Mouse (Mus musculus) MEL (cell line): ENCODE data around the gene Prrg2. TPM values are rescaled to one million over a fixed set of nuclear protein-coding genes. Genes with fewer than 3 reads are reported as not detected.

Source experiments
- DNase-seq: peaks from one replicate; pipeline ENCODE4 v3.0.0; 2011; ENCODE audit warnings: low read depth, low spot score
- H3K27ac ChIP-seq: 2 replicates; pipeline ENCODE4 v1.5.1; 2012; ENCODE audit warnings: low read depth, mild to moderate bottlenecking, control low read depth, low read length, moderate library complexity; ENCODE audit not compliant: control insufficient read depth
- H3K27me3 ChIP-seq, 2 experiments: fragments of 150-350 bp in 1 of 2; sonication (generic) in 1 of 2; 2 replicates each; pipeline ENCODE4 v1.6.1; 2012; ENCODE audit warnings: low read length in 2 of 2, mild to moderate bottlenecking in 2 of 2, improper control_type of control experiment in 1 of 2, moderate library complexity in 1 of 2; ENCODE audit not compliant: insufficient read depth in 2 of 2, control insufficient read depth in 1 of 2
- H3K36me3 ChIP-seq, 2 experiments: 2 replicates each; pipeline ENCODE4 v1.6.1; 2012 to 2014; ENCODE audit warnings: low read length in 2 of 2, improper control_type of control experiment in 1 of 2, inconsistent platforms in 1 of 2, mild to moderate bottlenecking in 1 of 2; ENCODE audit not compliant: insufficient read depth in 2 of 2, control insufficient read depth in 1 of 2
- H3K4me1 ChIP-seq, 2 experiments: fragments of 150-350 bp in 1 of 2; sonication (generic) in 1 of 2; 2 replicates each; pipeline ENCODE4 v1.6.1; 2012; ENCODE audit warnings: low read length in 2 of 2, improper control_type of control experiment in 1 of 2, mild to moderate bottlenecking in 1 of 2; ENCODE audit not compliant: insufficient read depth in 2 of 2, control insufficient read depth in 1 of 2
- H3K4me3 ChIP-seq, 2 experiments: fragments of 150-350 bp in 1 of 2; sonication (generic) in 1 of 2; 2 replicates each; pipeline ENCODE4 v1.5.1; 2012; ENCODE audit warnings: low read depth in 2 of 2, low read length in 2 of 2, mild to moderate bottlenecking in 2 of 2, moderate library complexity in 2 of 2, control low read depth in 1 of 2, improper control_type of control experiment in 1 of 2; ENCODE audit not compliant: control insufficient read depth in 1 of 2, insufficient read depth in 1 of 2
- H3K79me2 ChIP-seq: 2 replicates; pipeline ENCODE4 v1.6.1; 2012; ENCODE audit warnings: mild to moderate bottlenecking, low read length, moderate library complexity; ENCODE audit not compliant: control insufficient read depth, poor library complexity, insufficient read depth
- H3K9ac ChIP-seq: 2 replicates; pipeline ENCODE4 v1.6.1; 2012; ENCODE audit warnings: low read depth, mild to moderate bottlenecking, control low read depth, low read length, moderate library complexity; ENCODE audit not compliant: control insufficient read depth, poor library complexity, severe bottlenecking
- H3K9me3 ChIP-seq: fragments of 150-350 bp; sonication (generic); replicated peaks from 2 replicates; pipeline ENCODE4 v1.6.1; 2012; ENCODE audit warnings: mild to moderate bottlenecking, low read length, improper control_type of control experiment, moderate library complexity; ENCODE audit not compliant: insufficient read depth
- BHLHE40 ChIP-seq: IDR thresholded peaks from 2 replicates; pipeline ENCODE4 v1.6.1; 2012; ENCODE audit warnings: low read depth, mild to moderate bottlenecking, inconsistent platforms, low read length, improper control_type of control experiment, borderline replicate concordance
- CHD1 ChIP-seq: IDR thresholded peaks from 2 replicates; pipeline ENCODE4 v1.6.1; 2012; ENCODE audit warnings: low read depth, mild to moderate bottlenecking, inconsistent platforms, low read length, improper control_type of control experiment
- CTCF ChIP-seq, 3 experiments: IDR thresholded peaks in 2 of 3; conservative IDR thresholded peaks in 1 of 3; 2 replicates each; pipeline ENCODE4 v1.5.1; 2011 to 2012; ENCODE audit warnings: low read length in 3 of 3, low read depth in 2 of 3, mild to moderate bottlenecking in 2 of 3, improper control_type of control experiment in 1 of 3, inconsistent platforms in 1 of 3, mixed read lengths in 1 of 3, moderate library complexity in 1 of 3; ENCODE audit not compliant: control insufficient read depth in 1 of 3, insufficient read depth in 1 of 3, poor library complexity in 1 of 3, severe bottlenecking in 1 of 3
- EP300 ChIP-seq, 2 experiments: IDR thresholded peaks; 2 replicates each; pipeline ENCODE4 v1.6.1; 2011; ENCODE audit warnings: improper control_type of control experiment in 2 of 2, low read length in 2 of 2, low read depth in 1 of 2, mild to moderate bottlenecking in 1 of 2
- MAX ChIP-seq: IDR thresholded peaks from 2 replicates; pipeline ENCODE4 v1.6.1; 2011; ENCODE audit warnings: low read length, improper control_type of control experiment
- MAZ ChIP-seq: IDR thresholded peaks from 2 replicates; pipeline ENCODE4 v1.6.1; 2012; ENCODE audit warnings: low read depth, mild to moderate bottlenecking, inconsistent platforms, low read length, improper control_type of control experiment
- MEF2A ChIP-seq: IDR thresholded peaks from 2 replicates; pipeline ENCODE4 v1.6.1; 2014; ENCODE audit warnings: low read depth, mild to moderate bottlenecking, inconsistent platforms, low read length, improper control_type of control experiment; ENCODE audit not compliant: poor library complexity, insufficient replicate concordance, severe bottlenecking; ENCODE audit errors: extremely low read depth
- MYB ChIP-seq: IDR thresholded peaks from 2 replicates; pipeline ENCODE4 v1.6.1; 2011; ENCODE audit warnings: mild to moderate bottlenecking, low read depth, low read length, improper control_type of control experiment
- MYC ChIP-seq: IDR thresholded peaks from 2 replicates; pipeline ENCODE4 v1.6.1; 2011; ENCODE audit warnings: low read depth, mild to moderate bottlenecking, low read length, improper control_type of control experiment, moderate library complexity
- NELFE ChIP-seq: IDR thresholded peaks from 2 replicates; pipeline ENCODE4 v1.6.1; 2011; ENCODE audit warnings: low read depth, low read length, improper control_type of control experiment
- NRF1 ChIP-seq: IDR thresholded peaks from 2 replicates; pipeline ENCODE4 v1.6.1; 2014; ENCODE audit warnings: low read depth, mild to moderate bottlenecking, inconsistent platforms, low read length, improper control_type of control experiment, moderate library complexity; ENCODE audit not compliant: poor library complexity, insufficient read depth, severe bottlenecking
- POLR2A ChIP-seq, 2 experiments: IDR thresholded peaks; 2 replicates each; pipeline ENCODE4 v1.6.1; 2011 to 2012; ENCODE audit warnings: low read length in 2 of 2, mild to moderate bottlenecking in 2 of 2, control low read depth in 1 of 2, improper control_type of control experiment in 1 of 2, low read depth in 1 of 2, moderate library complexity in 1 of 2; ENCODE audit not compliant: control insufficient read depth in 1 of 2, insufficient read depth in 1 of 2, poor library complexity in 1 of 2
- POLR2AphosphoS2 ChIP-seq: IDR thresholded peaks from 2 replicates; pipeline ENCODE4 v1.6.1; 2011; ENCODE audit warnings: low read length, improper control_type of control experiment
- POLR2AphosphoS5 ChIP-seq: IDR thresholded peaks from 2 replicates; pipeline ENCODE4 v1.6.1; 2012; ENCODE audit warnings: low read depth, borderline replicate concordance, mild to moderate bottlenecking, inconsistent platforms, low read length, moderate library complexity, mixed read lengths
- RAD21 ChIP-seq: IDR thresholded peaks from 2 replicates; pipeline ENCODE4 v1.6.1; 2011; ENCODE audit warnings: mild to moderate bottlenecking, low read depth, low read length, improper control_type of control experiment
- SIN3A ChIP-seq: IDR thresholded peaks from 2 replicates; pipeline ENCODE4 v1.6.1; 2012; ENCODE audit warnings: low read length, improper control_type of control experiment, inconsistent platforms
- SMC3 ChIP-seq: IDR thresholded peaks from 2 replicates; pipeline ENCODE4 v1.6.1; 2011; ENCODE audit warnings: low read depth, low read length, improper control_type of control experiment
- TAL1 ChIP-seq: IDR thresholded peaks from 2 replicates; pipeline ENCODE4 v1.6.1; 2012; ENCODE audit warnings: mild to moderate bottlenecking, inconsistent platforms, low read length, moderate library complexity, mixed read lengths
- TCF12 ChIP-seq: IDR thresholded peaks from 2 replicates; pipeline ENCODE4 v1.6.1; 2014; ENCODE audit warnings: low read depth, mild to moderate bottlenecking, inconsistent platforms, low read length, improper control_type of control experiment, moderate library complexity
- ZMIZ1 ChIP-seq: IDR thresholded peaks from 2 replicates; pipeline ENCODE4 v1.6.1; 2012; ENCODE audit warnings: low read depth, mild to moderate bottlenecking, inconsistent platforms, low read length, improper control_type of control experiment, moderate library complexity
- polyA plus RNA-seq, 2 experiments: library from polyadenylated mRNA; stranded (reverse) in 1 of 2; unstranded in 1 of 2; fragments of >175 nt in 1 of 2; fragments of >200 nt in 1 of 2; gene quantifications; 2 replicates each; pipeline versions ENCODE4 v1.2.1 to v1.2.4; 2012; ENCODE audit warnings: low replicate concordance in 2 of 2, low read depth in 1 of 2; ENCODE audit not compliant: insufficient read length in 2 of 2, insufficient read depth in 1 of 2, missing spikeins in 1 of 2
- total RNA-seq: library from RNA; depleted of rRNA; stranded (reverse); fragments of 300-350 nt; gene quantifications from 2 replicates; pipeline ENCODE4 v1.2.3, GENCODE M21; 2012

Gene Prrg2
- total and polyA plus RNA-seq, 3 experiments: 7.5 to 16.9 TPM; not detected in 1

DNA sequence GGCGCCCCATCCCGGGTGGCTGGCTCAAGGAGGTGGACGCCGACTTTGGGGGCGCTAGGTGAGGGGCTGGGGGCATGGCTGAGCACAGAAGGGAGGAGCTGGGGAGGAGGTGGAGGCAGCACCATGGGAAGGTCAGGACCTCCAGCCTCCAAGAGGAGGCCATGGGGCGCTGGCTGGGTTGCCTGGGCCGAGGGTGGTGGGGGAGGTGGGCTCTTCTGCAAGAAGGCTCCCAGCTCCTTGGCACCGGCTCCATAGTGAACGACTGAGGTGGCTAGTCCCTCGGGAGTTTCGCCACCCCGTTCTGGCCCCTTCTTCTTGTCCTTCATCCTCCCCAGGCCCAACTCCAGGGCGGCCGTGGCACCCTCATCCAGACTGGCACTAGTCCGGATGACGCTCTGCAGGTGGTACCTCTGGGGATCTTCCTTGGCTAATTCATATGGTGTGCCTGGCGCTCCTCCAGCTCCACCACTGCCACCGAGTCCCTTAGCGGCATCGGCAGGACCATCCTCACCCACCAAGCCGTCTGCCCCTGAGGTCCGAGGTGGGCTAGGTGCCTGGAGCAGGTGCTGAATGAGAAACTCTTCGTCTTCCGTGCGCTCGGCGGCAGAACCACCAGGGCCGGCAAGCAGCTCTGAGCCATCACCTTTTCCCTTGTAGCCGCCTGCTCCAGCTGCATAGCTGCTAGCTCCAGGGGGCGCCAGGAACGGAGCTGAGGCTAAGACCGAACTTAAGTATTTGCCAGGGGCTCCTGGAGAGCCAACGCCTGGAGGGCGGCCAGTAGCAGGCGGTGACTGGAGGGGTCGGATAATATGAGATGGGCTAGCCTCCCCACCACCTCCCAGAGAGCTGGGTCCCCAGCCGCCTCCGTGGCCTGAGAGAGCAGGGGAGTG, 14.2 kb downstream of the Prrg2 start:
- peaks cover 20% of the 10 kb centered on the region for H3K79me2 ChIP-seq
- no peak overlapping the region for H3K27ac ChIP-seq
- DNase-seq: no peak
- peaks cover 3 to 10% of the 10 kb centered on the region in 2 experiments; a peak in 3 of 4 replicates for H3K4me1 ChIP-seq
- no peaks in the 10 kb centered on the region for H3K27me3 ChIP-seq
- TF ChIP-seq CTCF (IDR thresholded peaks at IDR 0.05 in 2 of 3, conservative IDR thresholded peaks at IDR 0.05 in 1 of 3; ENCODE audit: control insufficient read depth in 1 of 3, insufficient read depth in 1 of 3, low read depth in 2 of 3, low read length in 3 of 3, poor library complexity in 1 of 3, severe bottlenecking in 1 of 3) (peak in 1 of 3 experiments; percentile 34; a peak in 3 of 6 replicates), TCF12 (no peak), NELFE (no peak)
- peaks cover 3 to 5% of the 10 kb centered on the region in 2 experiments for H3K36me3 ChIP-seq
- no peaks in the 10 kb centered on the region for H3K9me3 ChIP-seq
- no peak overlapping the region for H3K4me3 ChIP-seq
- no peak overlapping the region for H3K9ac ChIP-seq

DNA sequence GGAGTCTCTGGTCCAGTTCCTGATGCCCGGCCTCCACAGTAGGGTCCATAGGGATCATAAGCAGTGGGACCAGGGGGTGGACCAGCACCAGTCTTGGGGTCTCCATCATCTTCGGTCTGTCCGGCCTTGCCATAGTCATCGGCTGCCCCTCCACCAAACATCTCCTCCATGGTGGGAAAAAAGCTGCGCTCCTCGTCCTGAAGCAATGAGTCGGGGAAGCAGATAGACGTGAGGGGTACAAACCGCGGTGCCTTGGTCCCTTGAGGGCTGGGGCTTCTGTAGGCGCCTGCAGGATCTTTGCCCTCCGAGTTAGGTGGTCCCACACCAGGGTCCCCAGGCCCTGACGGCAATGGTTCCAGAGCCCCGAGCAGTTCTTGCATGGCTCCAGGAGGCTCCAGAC, 15.0 kb downstream of the Prrg2 start:
- Histone ChIP-seq H3K9me3 (no peaks in the 10 kb centered on the region), H3K79me2 (peaks cover 16% of the 10 kb centered on the region), H3K4me3 (no peak overlapping the region), H3K4me1 (peaks cover 3 to 10% of the 10 kb centered on the region in 2 experiments; a peak in 3 of 4 replicates), H3K27ac (no peak overlapping the region), H3K36me3 (peaks cover 3 to 5% of the 10 kb centered on the region in 2 experiments), H3K9ac (no peak overlapping the region), H3K27me3 (no peaks in the 10 kb centered on the region)
- no peak for DNase-seq
- no peak for TF ChIP-seq MAX
- TF ChIP-seq ZMIZ1: no peak
- no peak for TF ChIP-seq MYB
- no peak for TF ChIP-seq BHLHE40
- no peak for TF ChIP-seq CHD1
- TF ChIP-seq POLR2A (IDR thresholded peaks at IDR 0.05; ENCODE audit: control insufficient read depth in 1 of 2, insufficient read depth in 1 of 2, low read depth in 1 of 2, low read length in 2 of 2, poor library complexity in 1 of 2): no peak
- no peak for TF ChIP-seq NRF1
- TF ChIP-seq MAZ: no peak

DNA sequence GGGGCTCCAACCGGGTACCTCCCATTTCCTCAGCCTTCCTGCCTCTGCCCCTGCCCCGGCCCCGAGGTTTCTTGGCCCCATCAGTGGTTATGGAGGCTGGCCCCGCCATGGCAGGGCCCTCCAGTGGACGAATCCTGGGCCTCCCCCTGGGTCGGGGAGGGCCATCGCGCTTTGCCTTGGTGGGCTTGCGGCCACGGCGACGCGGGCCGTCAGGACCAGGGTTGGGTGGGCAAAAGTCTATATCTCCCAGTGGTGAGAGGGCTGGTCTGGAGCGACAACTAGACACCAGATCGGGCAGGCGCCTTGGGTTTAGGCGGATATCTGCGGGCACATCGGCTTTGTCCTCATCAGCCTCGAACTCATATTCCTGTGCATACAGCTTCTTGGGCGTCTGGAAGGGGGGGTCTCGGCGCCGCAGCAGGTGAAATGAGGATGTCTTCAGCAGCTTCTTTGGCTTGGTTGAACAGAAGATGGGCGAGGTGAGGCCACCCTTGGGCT, 15.6 kb downstream of the Prrg2 start:
- Histone ChIP-seq H3K79me2 (peaks cover 10% of the 10 kb centered on the region), H3K9ac (no peak overlapping the region), H3K27ac (no peak overlapping the region), H3K4me1 (peaks cover 3 to 9% of the 10 kb centered on the region in 2 experiments; a peak in 3 of 4 replicates), H3K27me3 (no peaks in the 10 kb centered on the region), H3K4me3 (no peak overlapping the region), H3K9me3 (no peaks in the 10 kb centered on the region), H3K36me3 (peaks cover 3 to 5% of the 10 kb centered on the region in 2 experiments)
- no peak for DNase-seq
- no peak for TF ChIP-seq POLR2AphosphoS2
- TF ChIP-seq SIN3A: no peak
- TF ChIP-seq MAX: no peak
- no peak for TF ChIP-seq RAD21
- no peak for TF ChIP-seq MEF2A
- TF ChIP-seq ZMIZ1: no peak
- no peak for TF ChIP-seq EP300 (IDR thresholded peaks at IDR 0.05; ENCODE audit: low read depth in 1 of 2, low read length in 2 of 2)
- TF ChIP-seq MYC: no peak
- no peak for TF ChIP-seq SMC3
- no peak for TF ChIP-seq TAL1
- TF ChIP-seq POLR2AphosphoS5: no peak
- no peak for TF ChIP-seq BHLHE40
